In the genomic region with DNA sequence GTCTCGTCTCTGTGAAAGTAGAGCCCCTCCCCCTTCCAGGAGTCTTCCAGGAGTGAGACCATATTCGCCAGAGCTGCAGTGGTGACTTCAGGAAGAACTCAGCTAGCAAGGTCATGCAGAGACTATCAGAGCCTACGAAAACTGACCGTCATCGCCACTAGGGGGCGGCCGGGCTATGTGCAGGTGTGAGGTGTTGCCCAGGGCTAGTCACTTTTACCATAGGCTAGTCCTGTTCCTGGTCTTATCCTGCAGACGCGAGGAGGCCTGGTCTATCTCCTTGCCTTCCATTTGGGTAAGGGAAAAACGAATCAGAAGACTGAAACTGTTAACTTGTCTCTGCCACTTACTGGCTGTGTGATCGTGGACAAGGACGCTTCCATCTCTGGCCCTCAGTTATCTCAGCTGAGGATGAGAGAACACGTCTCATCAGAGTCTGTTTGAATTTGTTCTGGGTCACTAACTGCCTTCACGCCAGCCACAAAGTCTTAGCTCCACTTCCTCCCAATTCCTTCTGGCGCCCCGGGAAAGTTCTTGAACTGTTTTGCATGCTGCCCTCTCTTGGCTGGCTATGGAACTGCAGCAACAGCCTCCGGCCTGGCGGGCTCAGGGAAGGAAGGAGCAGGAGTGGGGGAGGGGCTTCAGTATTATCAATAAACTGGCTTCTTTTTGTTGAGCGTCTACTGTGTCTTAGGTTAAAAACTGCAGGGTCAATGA, we compare ENCODE assay signal across 8 mouse cellular contexts. TPM values are rescaled to one million over a fixed set of nuclear protein-coding genes. Genes with fewer than 3 reads are reported as not detected.
DNase-seq lines count a peak whose midpoint lies in the region; ATAC-seq and TF ChIP-seq lines count a peak whose summit lies in the region.

No protein-coding gene starts in this region.

- 4% methylated on average over 19 of the region's 19 CpGs for WGBS in bone marrow, adult 2 months
- 8% methylated on average over 19 of the region's 19 CpGs for WGBS in embryonic facial prominence, embryonic 15.5 days
- 6% methylated on average over 19 of the region's 19 CpGs for WGBS in heart, embryonic 13.5 days
- 4% methylated on average over 19 of the region's 19 CpGs for WGBS in liver, embryonic 14.5 days (ENCODE audit: insufficient replicate concordance)

- H3K9me3 ChIP-seq in embryonic facial prominence, embryonic 15.5 days (replicated peaks) = no peaks in the 10 kb centered on the region
- H3K9me3 ChIP-seq in heart, embryonic 13.5 days = no peaks in the 10 kb centered on the region
- H3K9me3 ChIP-seq in liver, embryonic 14.5 days (ENCODE audit: control insufficient read depth, low read length) = no peaks in the 10 kb centered on the region

- no peak overlapping the region for H3K9ac ChIP-seq in embryonic facial prominence, embryonic 15.5 days
- peak overlapping the region; percentile 37; the same call in 1 of the 2 replicates for H3K9ac ChIP-seq in heart, embryonic 13.5 days
- H3K9ac ChIP-seq in liver, embryonic 14.5 days (replicated peaks) = peak overlapping the region; percentile 49

- DNase-seq in kidney, postnatal 25 days = peak; percentile 83 to 88
- DNase-seq in liver, embryonic 14.5 days (ENCODE audit: low read depth in 3 of 3, low spot score in 3 of 3) = peak; percentile 57 to 77 (median 66)
- peak; percentile 71 for DNase-seq in testis, postnatal 14 days (ENCODE audit: low spot score)

- H3K4me2 ChIP-seq in embryonic facial prominence, embryonic 15.5 days (replicated peaks) = peak overlapping the region; percentile 33
- peak overlapping the region; percentile 61 for H3K4me2 ChIP-seq in heart, embryonic 13.5 days
- H3K4me2 ChIP-seq in liver, embryonic 14.5 days (ENCODE audit: low read depth) = peak overlapping the region; percentile 66

- no peak for TF ChIP-seq POLR2A in bone marrow, adult 2 months (IDR thresholded peaks at IDR 0.05; ENCODE audit: borderline replicate concordance, control insufficient read depth, low read depth, low read length)

- peak; percentile 91 for TF ChIP-seq CTCF in bone marrow, adult 2 months (IDR thresholded peaks at IDR 0.05; ENCODE audit: control insufficient read depth, insufficient read depth, low read length)
- peak; percentile 94 for TF ChIP-seq CTCF in liver, embryonic 14.5 days (IDR thresholded peaks at IDR 0.05; ENCODE audit: low read depth)

- TF ChIP-seq EP300 in liver, embryonic 14.5 days (IDR thresholded peaks at IDR 0.05; ENCODE audit: low read depth) = no peak

- H3K4me3 ChIP-seq in bone marrow, adult 2 months (replicated peaks; ENCODE audit: control insufficient read depth, low read depth, low read length) = peak overlapping the region; percentile 38
- peak overlapping the region; percentile 8; the same call in 1 of the 2 replicates for H3K4me3 ChIP-seq in embryonic facial prominence, embryonic 15.5 days (replicated peaks)
- peak overlapping the region; percentile 28 for H3K4me3 ChIP-seq in heart, embryonic 13.5 days
- peak overlapping the region; percentile 21 to 34 for H3K4me3 ChIP-seq in liver, embryonic 14.5 days (ENCODE audit: insufficient read depth in 1 of 2, low read depth in 2 of 2, low read length in 2 of 2)

- H3K36me3 ChIP-seq in embryonic facial prominence, embryonic 15.5 days = no peaks in the 10 kb centered on the region
- H3K36me3 ChIP-seq in heart, embryonic 13.5 days = no peaks in the 10 kb centered on the region
- no peaks in the 10 kb centered on the region for H3K36me3 ChIP-seq in liver, embryonic 14.5 days (replicated peaks; ENCODE audit: control insufficient read depth, insufficient read depth, low read depth)

- peak; percentile 94 for ATAC-seq in CD4-positive, CD25-positive, alpha-beta regulatory T cell, adult 4 months
- ATAC-seq in embryonic facial prominence, embryonic 15.5 days (ENCODE audit: insufficient number of reproducible peaks, low FRiP score, low TSS enrichment, low read depth) = no peak
- no peak for ATAC-seq in heart, embryonic 13.5 days (ENCODE audit: extremely low read depth, insufficient number of reproducible peaks, low FRiP score, low TSS enrichment)
- ATAC-seq in liver, embryonic 14.5 days (ENCODE audit: insufficient read depth) = peak; percentile 84
- peak; percentile 66 for ATAC-seq in neutrophil, adult 5-6 weeks (ENCODE audit: extremely low read depth, insufficient number of reproducible peaks, low FRiP score, poor library complexity, severe bottlenecking)

- peaks cover 1% of the 10 kb centered on the region; the same call in 1 of the 2 replicates for H3K4me1 ChIP-seq in bone marrow, adult 2 months (ENCODE audit: control insufficient read depth, insufficient read depth, low read length)
- H3K4me1 ChIP-seq in embryonic facial prominence, embryonic 15.5 days = no peaks in the 10 kb centered on the region
- H3K4me1 ChIP-seq in heart, embryonic 13.5 days = peaks cover 11% of the 10 kb centered on the region
- H3K4me1 ChIP-seq in liver, embryonic 14.5 days (replicated peaks; ENCODE audit: control insufficient read depth in 2 of 2, insufficient read depth in 2 of 2, low read length in 1 of 2) = peaks cover 4 to 10% of the 10 kb centered on the region in 2 experiments; a peak in 3 of 4 replicates

- H3K27ac ChIP-seq in bone marrow, adult 2 months (ENCODE audit: control insufficient read depth, insufficient read depth, low read depth, low read length, poor library complexity) = 0 out of 2 replicates have a peak overlapping the region, but pooled peaks have one; percentile 14
- H3K27ac ChIP-seq in embryonic facial prominence, embryonic 15.5 days (replicated peaks) = no peak overlapping the region
- H3K27ac ChIP-seq in heart, embryonic 13.5 days (replicated peaks) = no peak overlapping the region
- no peak overlapping the region; the same call in 1 of the 2 replicates for H3K27ac ChIP-seq in liver, embryonic 14.5 days

- no peaks in the 10 kb centered on the region for H3K27me3 ChIP-seq in embryonic facial prominence, embryonic 15.5 days
- H3K27me3 ChIP-seq in heart, embryonic 13.5 days (replicated peaks) = peaks cover 29% of the 10 kb centered on the region
- no peaks in the 10 kb centered on the region for H3K27me3 ChIP-seq in liver, embryonic 14.5 days (ENCODE audit: control insufficient read depth, insufficient read depth, low read length)

RNA-seq across cellular contexts. Expression of gene Runx3, which starts 53.5 kb away (rescaled TPM):
- 10 to 100 TPM in 1 of 2 experiments, 1 to 10 TPM in 1; 9.8 to 11.2 TPM for polyA plus RNA-seq in CD4-positive, CD25-positive, alpha-beta regulatory T cell, adult 4 months (2017; shearing (Covaris generic))
- polyA plus RNA-seq in bone marrow, adult 2 months (2011; ENCODE audit: insufficient read depth, insufficient read length, low replicate concordance, missing spikeins) = 7.0 and 20.8 TPM in 2 replicates
- polyA plus RNA-seq in embryonic facial prominence, embryonic 15.5 days (2015; fragmentation: Nextera tagmentation; extraction: Ambion mirVana) = 2.9 and 3.2 TPM in 2 replicates
- 0.05 and 0.17 TPM in 2 replicates for polyA plus RNA-seq in heart, embryonic 13.5 days (2015; fragmentation: Nextera tagmentation; extraction: Ambion mirVana)
- 1.2 and 1.3 TPM in 2 replicates for polyA plus RNA-seq in liver, embryonic 14.5 days (2012; rRNA removed)
- polyA plus RNA-seq in liver, embryonic 14.5 days (2014; fragmentation: Nextera tagmentation; extraction: Ambion mirVana) = 0.99 and 1.00 TPM in 2 replicates
- 24.0 and 27.3 TPM in 2 replicates for total RNA-seq in neutrophil, adult 5-6 weeks (2017)

Comparison
In these comparisons a context has a peak if more than half of its experiments do, and no peak if none do; other contexts are left out.
1. ATAC-seq: peak in CD4-positive, CD25-positive, alpha-beta regulatory T cell, adult 4 months (single experiment), liver, embryonic 14.5 days (single experiment) and neutrophil, adult 5-6 weeks (single experiment); none in embryonic facial prominence, embryonic 15.5 days (single experiment) and heart, embryonic 13.5 days (single experiment).
2. Peak in every context shown above with its lines, with median percentiles within 50 percentile points of each other: H3K4me3 ChIP-seq, H3K4me2 ChIP-seq and DNase-seq.